Mouse (Mus musculus) CD4-positive, CD25-positive, alpha-beta regulatory T cell, adult 4 months (primary cell): ENCODE data around the gene Ppm1e. TPM values are rescaled to one million over a fixed set of nuclear protein-coding genes. Genes with fewer than 3 reads are reported as not detected.
"Not testable (repeated sequence)": the region's sequence is repeated elsewhere in the genome, so short reads cannot be mapped to it uniquely, and the experiment has no call there.

Source experiments
- ATAC-seq: one replicate; pipeline ENCODE4 v1.8.0; 2017
- polyA plus RNA-seq, 2 experiments: library from polyadenylated mRNA; unstranded; fragments of 100-300 nt; shearing (Covaris generic); gene quantifications; one replicate each; pipeline ENCODE4 v1.2.1; 2017

Gene Ppm1e
- polyA plus RNA-seq, 2 experiments from 2014 or later, result 0.66 to 0.96 TPM

DNA sequence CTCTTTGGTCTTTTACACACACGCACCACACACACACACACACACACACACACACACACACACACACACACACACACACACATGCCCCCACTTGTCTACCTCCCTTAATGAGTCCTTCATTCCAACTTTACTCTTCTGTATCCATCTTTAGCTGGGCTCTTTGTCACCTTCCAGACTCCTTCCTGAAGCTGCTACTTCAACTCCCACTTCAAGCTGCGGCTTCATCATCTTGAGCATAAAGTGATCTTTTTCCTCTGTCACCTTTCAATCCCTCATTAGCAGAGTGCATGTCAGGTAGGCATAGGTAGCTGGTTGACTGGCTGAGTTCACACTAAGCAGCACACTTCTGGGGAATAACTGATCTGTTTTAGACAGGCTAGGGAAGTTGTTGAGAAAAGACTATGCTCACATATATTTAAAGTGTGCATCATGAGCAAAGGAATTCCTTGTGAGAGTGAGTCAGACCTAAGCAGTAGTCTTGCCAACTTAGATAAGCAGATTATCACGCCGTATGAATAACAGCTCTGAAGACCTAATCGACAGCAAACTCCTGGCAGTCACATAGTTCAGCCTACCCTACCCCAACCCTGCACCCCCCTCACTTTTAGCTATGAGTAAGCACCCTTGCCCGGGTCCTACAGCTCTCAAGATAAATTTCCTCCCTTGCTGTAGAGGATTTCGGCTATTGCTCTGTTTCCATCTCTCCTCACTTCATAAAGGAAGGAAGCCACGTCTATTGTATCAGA is 49.3 kb downstream of the Ppm1e start:
- no peak for ATAC-seq

DNA sequence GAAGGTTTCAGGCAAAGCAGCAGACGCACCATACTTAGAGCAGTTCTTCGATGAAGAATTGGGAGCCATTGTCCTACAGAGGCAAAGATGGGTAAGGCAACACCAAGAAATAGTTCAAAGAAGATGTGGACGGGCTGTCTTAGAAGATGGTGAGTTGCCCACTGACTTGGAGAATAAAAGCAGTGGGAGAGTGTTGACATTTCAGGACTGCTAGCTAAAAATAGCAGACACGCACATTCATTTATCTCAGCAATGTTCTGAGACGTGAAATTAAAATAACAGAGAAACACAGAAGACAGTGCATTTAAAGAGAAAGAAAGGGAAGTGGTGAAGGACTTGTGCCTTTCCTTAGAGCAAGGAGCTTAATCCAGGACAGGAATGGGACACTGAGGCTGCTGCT is 59.8 kb downstream of the Ppm1e start:
- ATAC-seq, result no peak

DNA sequence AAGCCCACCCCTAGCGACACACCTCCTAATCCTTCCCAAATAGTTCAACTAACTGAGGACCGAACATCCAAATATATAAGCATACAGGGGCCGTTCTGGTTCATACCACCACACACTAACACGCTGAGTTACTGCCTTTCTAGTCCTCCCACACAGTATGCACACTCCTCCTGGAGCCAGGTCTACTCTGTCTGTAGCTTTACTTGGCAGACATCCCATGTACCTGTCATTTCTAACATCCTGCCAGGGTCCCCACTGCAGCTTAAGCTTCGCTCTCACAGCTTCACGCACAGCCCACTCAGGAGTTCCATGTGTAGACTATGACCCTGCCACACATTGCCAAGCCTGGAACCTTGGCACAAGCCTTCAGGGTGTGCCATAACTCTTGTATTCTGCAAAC is 62.4 kb downstream of the Ppm1e start:
- no peak for ATAC-seq

DNA sequence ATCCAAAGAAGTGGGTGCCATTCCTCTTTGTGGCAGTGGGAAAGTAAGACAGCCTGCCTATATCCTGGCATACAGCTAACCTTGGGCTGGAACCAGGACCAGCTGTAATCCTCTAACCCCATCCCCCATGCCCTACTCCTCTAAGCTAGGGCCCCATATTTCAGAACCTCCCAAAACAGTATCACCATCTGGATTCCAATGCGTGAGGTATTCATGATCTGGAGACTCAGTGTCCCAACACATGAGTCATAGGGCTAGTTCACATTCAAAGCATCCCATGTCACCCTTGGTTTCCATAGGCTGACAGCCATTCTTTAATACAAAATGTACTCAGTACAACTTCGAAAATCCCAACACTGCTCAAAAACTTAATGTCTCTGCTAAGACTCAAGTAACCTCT is 63.2 kb downstream of the Ppm1e start:
- ATAC-seq, result no peak

DNA sequence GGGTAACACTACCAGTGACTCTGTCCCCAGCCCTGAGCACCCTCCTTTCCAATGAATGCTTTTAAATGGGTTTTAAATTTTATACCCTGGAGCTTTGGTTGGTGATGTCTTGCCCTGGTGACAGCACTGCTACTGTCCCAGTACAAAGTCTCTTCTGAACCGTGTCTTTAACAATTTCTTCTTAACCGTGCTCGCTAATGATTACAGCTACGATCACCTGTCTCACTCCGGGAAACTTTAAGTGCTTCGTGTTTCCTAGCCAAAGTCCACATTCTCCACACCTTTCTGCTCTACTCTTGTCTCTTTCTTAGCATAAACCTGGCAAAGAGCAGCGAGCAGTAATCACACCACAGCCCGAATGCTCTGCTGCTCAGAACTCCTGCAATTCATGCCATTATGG is 69.5 kb downstream of the Ppm1e start:
- ATAC-seq, result no peak

DNA sequence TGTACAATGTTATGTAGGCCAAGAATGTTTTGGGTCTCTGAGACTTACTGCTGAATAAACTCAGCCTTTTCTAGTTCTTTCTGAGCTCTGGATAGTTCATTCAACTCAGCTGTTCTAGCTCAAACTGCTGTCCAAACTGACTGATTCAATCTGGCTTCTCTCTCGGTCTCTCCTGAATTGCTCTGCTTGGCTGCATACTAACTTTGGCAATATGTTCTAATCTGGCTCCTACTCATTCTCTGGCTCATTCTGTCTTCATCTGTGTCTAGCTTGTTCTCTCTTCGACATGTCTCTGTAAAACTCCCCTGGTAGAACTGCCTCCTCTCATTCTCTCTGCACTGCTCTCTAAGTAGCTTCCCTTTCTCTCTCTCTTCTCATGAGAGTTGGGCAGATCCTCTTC is 72.6 kb downstream of the Ppm1e start:
- ATAC-seq, result no peak

GRCm38 (mm10) chr11:87281907-87282475 is 76.8 kb downstream of the Ppm1e start:
- ATAC-seq, result no peak

DNA sequence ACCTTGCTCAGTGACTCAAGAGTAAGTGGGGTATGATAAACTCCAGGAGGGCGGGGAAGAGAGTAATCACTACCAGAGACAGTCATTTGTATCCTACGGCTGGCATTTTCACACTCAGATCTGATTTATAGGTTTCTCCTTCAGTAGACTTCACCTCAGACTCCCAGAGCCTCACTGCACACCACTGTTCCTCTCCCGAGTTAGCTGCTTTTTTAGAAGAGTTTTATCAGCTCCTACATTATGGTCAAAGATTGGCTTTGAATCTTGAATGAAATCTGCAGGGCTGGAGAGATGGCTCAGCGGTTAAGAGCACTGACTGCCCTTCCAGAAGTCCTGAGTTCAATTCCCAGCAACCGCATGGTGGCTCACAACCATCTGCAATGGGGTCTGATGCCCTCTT is 79.4 kb downstream of the Ppm1e start:
- no peak for ATAC-seq

GRCm38 (mm10) chr11:87278807-87279206 is 80.0 kb downstream of the Ppm1e start:
- no peak for ATAC-seq

GRCm38 (mm10) chr11:87276240-87276985 is 82.4 kb downstream of the Ppm1e start:
- no peak for ATAC-seq

DNA sequence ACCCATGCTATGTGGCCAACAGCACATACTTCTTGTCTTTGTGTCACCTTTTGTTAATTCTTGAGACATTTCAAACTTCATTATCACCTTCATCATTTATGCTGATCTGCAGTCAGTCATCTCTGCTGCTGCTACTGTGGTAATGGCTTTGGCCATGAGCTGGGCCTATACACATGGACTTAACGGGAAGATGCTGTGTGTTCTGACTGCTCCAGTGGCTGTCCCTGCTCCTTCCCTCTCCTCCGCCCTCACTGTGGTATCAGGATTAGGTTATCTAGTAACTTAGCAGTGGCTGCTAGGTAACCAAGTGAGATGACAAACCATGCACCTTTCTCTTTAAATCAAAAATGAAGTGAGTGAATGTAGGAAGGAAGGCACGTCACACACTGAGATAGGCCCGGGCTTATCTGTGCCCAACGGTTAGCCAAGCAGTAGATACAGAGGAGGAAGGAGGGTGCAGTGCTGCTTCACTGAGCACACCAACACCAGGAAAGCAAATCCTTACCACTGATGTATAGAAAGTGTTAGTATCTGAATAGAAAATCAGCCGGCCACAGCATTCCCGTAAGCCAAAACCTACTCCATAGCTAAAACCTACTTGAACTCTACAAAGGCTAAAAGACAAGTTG is 83.3 kb downstream of the Ppm1e start:
- ATAC-seq, result no peak

DNA sequence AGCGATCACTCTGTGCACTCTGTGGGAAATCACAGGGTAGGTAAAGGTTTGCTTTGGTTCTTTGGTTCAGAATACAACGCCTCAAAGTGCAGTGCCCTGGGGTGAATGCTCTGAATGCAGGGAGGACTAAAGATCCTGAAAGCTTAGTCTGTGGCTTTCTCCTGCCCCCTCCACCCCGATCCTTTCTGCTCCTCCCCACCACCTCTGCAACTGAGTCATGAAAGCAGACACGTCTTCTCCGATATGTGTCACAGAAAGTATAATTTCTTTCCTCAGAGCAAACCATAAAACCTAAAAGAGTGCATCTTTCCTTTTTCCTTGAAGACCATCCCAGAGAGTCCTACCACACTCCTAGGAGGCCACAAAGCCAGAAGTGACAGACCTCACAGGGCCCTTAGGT is 86.1 kb downstream of the Ppm1e start:
- ATAC-seq, result no peak

DNA sequence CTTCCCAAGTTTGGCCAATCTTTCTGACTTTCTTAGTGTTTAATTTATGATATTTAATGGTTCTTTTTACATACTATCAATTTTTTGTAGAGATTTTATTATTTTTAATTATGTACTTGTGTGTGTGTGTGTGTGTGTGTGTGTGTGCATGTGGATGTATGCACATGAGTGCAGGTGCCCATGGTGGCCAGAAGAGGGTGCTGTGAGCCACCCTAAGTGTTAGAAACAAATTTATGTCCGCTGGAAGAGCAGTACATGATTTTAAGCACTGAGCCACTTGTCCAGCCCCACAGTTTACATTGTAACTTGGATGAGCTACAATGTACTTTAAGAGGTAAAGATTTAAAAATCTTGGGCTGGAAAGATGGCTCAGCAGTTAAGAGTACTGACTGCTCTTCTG is 87.3 kb downstream of the Ppm1e start:
- ATAC-seq, result no peak

GRCm38 (mm10) chr11:87270958-87271357 is 87.9 kb downstream of the Ppm1e start:
- no peak for ATAC-seq

DNA sequence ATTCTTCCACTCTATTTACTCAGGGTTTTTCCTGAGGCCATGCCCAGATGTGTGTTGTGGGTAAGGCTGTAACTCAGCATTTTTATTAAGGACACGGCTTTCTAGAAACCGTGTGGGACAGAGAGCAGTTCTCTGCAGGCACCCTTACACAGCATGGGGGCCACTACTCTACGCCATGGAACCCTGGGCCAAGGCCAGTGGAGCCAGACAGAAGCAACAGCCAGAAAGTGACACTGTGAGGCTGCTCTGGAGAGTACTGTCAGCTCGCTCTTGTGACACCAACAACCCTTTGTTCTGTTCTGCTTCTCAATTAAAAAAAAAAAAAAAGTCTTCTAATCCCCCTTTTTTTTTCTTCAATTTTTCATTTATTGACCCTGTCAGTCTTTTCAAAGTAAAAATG is 88.4 kb downstream of the Ppm1e start:
- no peak for ATAC-seq

GRCm38 (mm10) chr11:87268803-87269202 is 90.0 kb downstream of the Ppm1e start:
- no peak for ATAC-seq

- ATAC-seq, result no peak
Measured at GRCm38 (mm10) chr11:87266246-87266645, 92.6 kb downstream of the Ppm1e start.

DNA sequence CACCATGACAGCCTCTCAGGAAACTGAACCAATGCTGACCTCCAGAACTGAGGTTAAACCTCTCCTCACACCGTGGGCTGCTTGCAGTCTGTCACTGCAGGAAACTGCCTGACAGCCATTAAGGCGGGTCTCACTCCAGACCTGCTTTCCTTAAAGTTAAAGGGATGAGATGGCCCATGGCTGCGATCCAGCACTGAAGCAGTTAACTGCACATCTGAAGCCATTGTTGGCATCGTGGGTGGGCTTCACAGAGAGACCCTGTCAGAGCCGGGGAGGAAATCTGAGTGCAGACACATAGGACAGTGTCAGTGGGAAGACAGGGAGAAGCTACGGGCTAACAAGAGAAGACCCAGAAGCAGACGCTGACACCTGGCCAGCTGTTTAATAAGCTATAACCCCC is 94.9 kb downstream of the Ppm1e start:
- ATAC-seq, result no peak

- not testable (repeated sequence) for ATAC-seq
Measured at GRCm38 (mm10) chr11:87261705-87262104, 97.1 kb downstream of the Ppm1e start.

DNA sequence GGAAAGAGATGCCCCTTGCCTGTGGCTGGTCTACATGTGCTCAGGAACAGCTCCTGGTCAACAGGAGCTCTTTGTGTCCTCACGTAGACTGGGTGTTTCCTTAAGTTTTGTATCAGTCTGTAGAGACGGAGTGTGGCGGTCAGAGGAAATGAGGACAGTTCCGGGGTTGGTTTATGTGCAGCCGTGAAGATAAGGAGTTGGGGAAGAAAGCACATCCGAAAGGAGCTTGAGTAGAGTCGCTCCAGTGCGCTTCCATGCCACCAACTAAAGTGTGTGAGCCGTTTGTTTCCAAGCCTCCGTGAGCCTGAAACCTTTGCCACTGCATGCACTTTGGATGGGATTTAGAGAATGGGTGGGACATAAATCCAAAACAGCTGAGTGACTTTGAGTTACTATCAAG is 99.0 kb downstream of the Ppm1e start:
- ATAC-seq, result no peak

DNA sequence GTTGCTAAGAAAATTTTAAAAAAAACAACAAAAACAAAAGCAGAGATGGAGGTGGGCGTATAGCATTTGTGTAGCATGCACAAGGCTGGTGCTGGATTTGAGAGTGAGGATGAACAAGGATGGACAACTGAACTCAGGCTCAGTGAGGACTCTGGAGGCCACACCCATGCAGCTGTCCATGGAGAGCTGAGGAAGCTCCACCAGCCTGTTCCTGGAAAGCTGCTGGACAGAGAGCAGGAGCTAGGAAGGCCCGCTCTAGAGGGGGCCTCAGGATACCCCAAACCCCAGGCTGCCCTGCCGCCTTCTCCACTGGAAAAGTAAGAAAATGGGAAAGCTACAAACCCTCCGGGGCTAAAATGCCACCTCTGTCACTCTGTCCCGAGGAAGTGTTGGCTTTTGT is 101.5 kb downstream of the Ppm1e start:
- no peak for ATAC-seq

DNA sequence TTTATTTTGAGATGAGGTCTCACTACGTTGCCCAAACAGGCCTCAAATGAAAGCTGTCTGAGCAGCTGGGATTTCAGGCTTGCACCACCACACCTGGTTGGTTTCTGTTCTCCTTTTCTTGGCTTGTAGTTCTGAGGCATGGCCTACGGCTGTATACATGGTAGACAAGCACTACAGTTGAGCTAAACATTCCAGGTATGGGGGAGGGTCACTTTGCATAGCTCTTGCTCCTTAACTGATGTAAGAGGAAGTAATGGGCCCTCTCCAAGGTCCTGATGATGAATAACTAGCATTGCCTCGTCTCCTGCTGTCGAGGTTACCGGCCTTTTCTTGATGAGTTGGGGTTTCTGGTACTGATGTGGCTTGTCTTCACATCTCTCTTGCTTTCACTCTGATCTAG is 104.7 kb downstream of the Ppm1e start:
- ATAC-seq, result no peak

DNA sequence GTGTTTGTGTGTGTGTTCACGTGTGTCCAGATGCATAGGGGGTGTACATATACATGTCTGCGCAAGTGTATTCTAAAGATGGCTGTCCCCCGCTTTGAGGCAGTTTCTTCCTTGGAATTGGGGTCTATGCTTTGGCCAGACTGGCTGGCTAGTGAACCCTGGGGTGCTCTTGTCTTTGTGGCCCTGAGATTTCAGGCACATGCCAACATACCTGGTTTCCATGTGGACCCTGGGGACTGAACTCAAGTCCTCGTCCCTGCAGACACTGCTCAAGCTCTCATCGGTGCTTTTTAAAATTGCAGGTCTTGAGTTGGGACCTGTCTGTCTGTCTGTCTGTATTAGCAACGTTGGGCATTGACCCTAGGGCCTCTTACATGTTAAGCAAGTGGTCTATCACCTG is 105.5 kb downstream of the Ppm1e start:
- ATAC-seq, result no peak

DNA sequence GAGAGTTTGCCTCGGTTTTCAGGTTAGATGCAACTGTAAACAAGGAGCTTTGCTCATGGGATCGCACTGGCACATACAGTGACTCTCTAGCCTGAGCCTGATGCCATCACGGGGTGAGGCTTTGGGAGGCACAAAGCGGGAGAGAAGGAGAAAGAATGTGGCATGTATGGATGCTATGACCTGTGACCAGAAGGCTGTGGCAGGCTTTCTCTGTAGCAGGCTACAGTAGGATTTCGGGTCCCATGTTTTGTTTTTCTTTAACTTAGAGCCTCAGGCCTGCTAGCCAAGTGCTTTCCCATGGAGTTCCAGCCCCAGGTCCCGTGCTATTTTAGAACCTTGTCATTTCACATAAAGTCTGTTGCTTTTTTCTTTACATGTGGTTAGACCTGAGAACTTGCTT is 108.7 kb downstream of the Ppm1e start:
- no peak for ATAC-seq
